Mouse (Mus musculus): ENCODE results near the gene Wipf3. TPM values are rescaled to one million over a fixed set of nuclear protein-coding genes. Genes with fewer than 3 reads are reported as not detected.

The Wipf3 gene
- polyA plus RNA-seq, 1 experiment: 0.37 TPM

GRCm38 (mm10) chr6:54491074-54491473 is 61.7 kb downstream of the Wipf3 start:
- Histone ChIP-seq H3K27ac (ENCODE audit: control insufficient read depth, insufficient read depth, low read depth, low read length, poor library complexity) (no peak overlapping the region), H3K4me3 (replicated peaks; ENCODE audit: control insufficient read depth, low read depth, low read length) (no peak overlapping the region), H3K4me1 (ENCODE audit: control insufficient read depth, insufficient read depth, low read length) (no peaks in the 10 kb centered on the region)
- WGBS: 77% methylated on average over 7 of the region's 7 CpGs
- TF ChIP-seq POLR2A (IDR thresholded peaks at IDR 0.05; ENCODE audit: borderline replicate concordance, control insufficient read depth, low read depth, low read length) (no peak), CTCF (IDR thresholded peaks at IDR 0.05; ENCODE audit: control insufficient read depth, insufficient read depth, low read length) (no peak)

GRCm38 (mm10) chr6:54494097-54494496 is 64.7 kb downstream of the Wipf3 start:
- no peak for TF ChIP-seq POLR2A (IDR thresholded peaks at IDR 0.05; ENCODE audit: borderline replicate concordance, control insufficient read depth, low read depth, low read length)
- TF ChIP-seq CTCF (IDR thresholded peaks at IDR 0.05; ENCODE audit: control insufficient read depth, insufficient read depth, low read length): no peak
- no peak overlapping the region for H3K4me3 ChIP-seq (replicated peaks; ENCODE audit: control insufficient read depth, low read depth, low read length)
- no peak overlapping the region for H3K27ac ChIP-seq (ENCODE audit: control insufficient read depth, insufficient read depth, low read depth, low read length, poor library complexity)
- no peaks in the 10 kb centered on the region for H3K4me1 ChIP-seq (ENCODE audit: control insufficient read depth, insufficient read depth, low read length)

GRCm38 (mm10) chr6:54494612-54495398 is 65.4 kb downstream of the Wipf3 start:
- Histone ChIP-seq H3K4me3 (replicated peaks; ENCODE audit: control insufficient read depth, low read depth, low read length) (no peak overlapping the region), H3K4me1 (ENCODE audit: control insufficient read depth, insufficient read depth, low read length) (no peaks in the 10 kb centered on the region), H3K27ac (ENCODE audit: control insufficient read depth, insufficient read depth, low read depth, low read length, poor library complexity) (no peak overlapping the region)
- 76% methylated on average over 11 of the region's 11 CpGs for WGBS
- TF ChIP-seq CTCF (IDR thresholded peaks at IDR 0.05; ENCODE audit: control insufficient read depth, insufficient read depth, low read length) (no peak), POLR2A (IDR thresholded peaks at IDR 0.05; ENCODE audit: borderline replicate concordance, control insufficient read depth, low read depth, low read length) (no peak)

GRCm38 (mm10) chr6:54496214-54496613 is 66.8 kb downstream of the Wipf3 start:
- H3K4me3 ChIP-seq (replicated peaks; ENCODE audit: control insufficient read depth, low read depth, low read length): no peak overlapping the region
- 80% methylated on average over 7 of the region's 7 CpGs for WGBS
- H3K4me1 ChIP-seq (ENCODE audit: control insufficient read depth, insufficient read depth, low read length): no peaks in the 10 kb centered on the region

GRCm38 (mm10) chr6:54502661-54503115 is 73.3 kb downstream of the Wipf3 start:
- H3K4me1 ChIP-seq (ENCODE audit: control insufficient read depth, insufficient read depth, low read length): no peaks in the 10 kb centered on the region

More at GRCm38 (mm10) chr6:54496214-54496613, 66.8 kb downstream of the Wipf3 start:
- no peak overlapping the region for H3K27ac ChIP-seq (ENCODE audit: control insufficient read depth, insufficient read depth, low read depth, low read length, poor library complexity)
- TF ChIP-seq CTCF (IDR thresholded peaks at IDR 0.05; ENCODE audit: control insufficient read depth, insufficient read depth, low read length) (no peak), POLR2A (IDR thresholded peaks at IDR 0.05; ENCODE audit: borderline replicate concordance, control insufficient read depth, low read depth, low read length) (no peak)

GRCm38 (mm10) chr6:54506318-54506717 is 76.9 kb downstream of the Wipf3 start:
- Histone ChIP-seq H3K4me3 (replicated peaks; ENCODE audit: control insufficient read depth, low read depth, low read length) (no peak overlapping the region), H3K4me1 (ENCODE audit: control insufficient read depth, insufficient read depth, low read length) (no peaks in the 10 kb centered on the region), H3K27ac (ENCODE audit: control insufficient read depth, insufficient read depth, low read depth, low read length, poor library complexity) (no peak overlapping the region)
- TF ChIP-seq CTCF (IDR thresholded peaks at IDR 0.05; ENCODE audit: control insufficient read depth, insufficient read depth, low read length) (no peak), POLR2A (IDR thresholded peaks at IDR 0.05; ENCODE audit: borderline replicate concordance, control insufficient read depth, low read depth, low read length) (no peak)
- 77% methylated on average over 11 of the region's 11 CpGs for WGBS

More at GRCm38 (mm10) chr6:54502661-54503115, 73.3 kb downstream of the Wipf3 start:
- TF ChIP-seq CTCF (IDR thresholded peaks at IDR 0.05; ENCODE audit: control insufficient read depth, insufficient read depth, low read length): no peak
- no peak for TF ChIP-seq POLR2A (IDR thresholded peaks at IDR 0.05; ENCODE audit: borderline replicate concordance, control insufficient read depth, low read depth, low read length)
- Histone ChIP-seq H3K4me3 (replicated peaks; ENCODE audit: control insufficient read depth, low read depth, low read length) (no peak overlapping the region), H3K27ac (ENCODE audit: control insufficient read depth, insufficient read depth, low read depth, low read length, poor library complexity) (no peak overlapping the region)
- 82% methylated on average over 6 of the region's 6 CpGs for WGBS

- WGBS: 45% methylated on average over 8 of the region's 8 CpGs
- H3K4me1 ChIP-seq (ENCODE audit: control insufficient read depth, insufficient read depth, low read length): no peaks in the 10 kb centered on the region
- no peak overlapping the region for H3K4me3 ChIP-seq (replicated peaks; ENCODE audit: control insufficient read depth, low read depth, low read length)
- TF ChIP-seq CTCF (IDR thresholded peaks at IDR 0.05; ENCODE audit: control insufficient read depth, insufficient read depth, low read length) (no peak), POLR2A (IDR thresholded peaks at IDR 0.05; ENCODE audit: borderline replicate concordance, control insufficient read depth, low read depth, low read length) (no peak)
- no peak overlapping the region for H3K27ac ChIP-seq (ENCODE audit: control insufficient read depth, insufficient read depth, low read depth, low read length, poor library complexity)
Measured at GRCm38 (mm10) chr6:54507002-54507401, 77.6 kb downstream of the Wipf3 start.

GRCm38 (mm10) chr6:54507808-54508207 is 78.4 kb downstream of the Wipf3 start:
- TF ChIP-seq POLR2A (IDR thresholded peaks at IDR 0.05; ENCODE audit: borderline replicate concordance, control insufficient read depth, low read depth, low read length) (no peak), CTCF (IDR thresholded peaks at IDR 0.05; ENCODE audit: control insufficient read depth, insufficient read depth, low read length) (no peak)
- H3K4me3 ChIP-seq (replicated peaks; ENCODE audit: control insufficient read depth, low read depth, low read length): no peak overlapping the region
- 62% methylated on average over 5 of the region's 5 CpGs for WGBS

More at GRCm38 (mm10) chr6:54507808-54508207, 78.4 kb downstream of the Wipf3 start:
- Histone ChIP-seq H3K4me1 (ENCODE audit: control insufficient read depth, insufficient read depth, low read length) (no peaks in the 10 kb centered on the region), H3K27ac (ENCODE audit: control insufficient read depth, insufficient read depth, low read depth, low read length, poor library complexity) (no peak overlapping the region)

Measured in bone marrow, adult 2 months (tissue).